Mouse (Mus musculus): ENCODE measurements around the gene Prr15. TPM values are rescaled to one million over a fixed set of nuclear protein-coding genes. Genes with fewer than 3 reads are reported as not detected.

The Prr15 gene
- polyA plus RNA-seq, 1 experiment from 2014 or later: 0.61 TPM

GRCm38 (mm10) chr6:54366607-54367006 is 41.0 kb downstream of the Prr15 start:
- no peak overlapping the region for H3K4me2 ChIP-seq
- H3K9me3 ChIP-seq: no peaks in the 10 kb centered on the region
- no peaks in the 10 kb centered on the region for H3K36me3 ChIP-seq
- H3K27ac ChIP-seq: no peak overlapping the region
- H3K4me3 ChIP-seq: no peak overlapping the region
- 80% methylated on average over 5 of the region's 5 CpGs for WGBS
- H3K9ac ChIP-seq: no peak overlapping the region
- H3K4me1 ChIP-seq: peaks cover 6% of the 10 kb centered on the region; the same call in 1 of the 2 replicates
- H3K27me3 ChIP-seq: no peaks in the 10 kb centered on the region
- no peak for ATAC-seq (ENCODE audit: insufficient number of reproducible peaks, low FRiP score, low TSS enrichment, low read depth)

GRCm38 (mm10) chr6:54368071-54368470 is 42.4 kb downstream of the Prr15 start:
- Histone ChIP-seq H3K9me3 (no peaks in the 10 kb centered on the region), H3K9ac (no peak overlapping the region), H3K4me1 (peaks cover 3% of the 10 kb centered on the region; the same call in 1 of the 2 replicates), H3K4me2 (no peak overlapping the region), H3K27ac (no peak overlapping the region), H3K4me3 (no peak overlapping the region), H3K36me3 (no peaks in the 10 kb centered on the region), H3K27me3 (no peaks in the 10 kb centered on the region)
- WGBS: 10% methylated on average over 6 of the region's 6 CpGs
- ATAC-seq (ENCODE audit: insufficient number of reproducible peaks, low FRiP score, low TSS enrichment, low read depth): no peak

GRCm38 (mm10) chr6:54369913-54370542 is 44.4 kb downstream of the Prr15 start:
- Histone ChIP-seq H3K27me3 (no peaks in the 10 kb centered on the region), H3K9me3 (no peaks in the 10 kb centered on the region), H3K4me1 (no peaks in the 10 kb centered on the region), H3K9ac (no peak overlapping the region), H3K36me3 (no peaks in the 10 kb centered on the region), H3K27ac (no peak overlapping the region), H3K4me2 (no peak overlapping the region), H3K4me3 (no peak overlapping the region)
- peak; percentile 69; the same call in 1 of the 2 replicates for ATAC-seq (ENCODE audit: insufficient number of reproducible peaks, low FRiP score, low TSS enrichment, low read depth)
- WGBS: 61% methylated on average over 6 of the region's 6 CpGs

- no peak for ATAC-seq (ENCODE audit: insufficient number of reproducible peaks, low FRiP score, low TSS enrichment, low read depth)
- H3K4me1 ChIP-seq: no peaks in the 10 kb centered on the region
- H3K9me3 ChIP-seq: no peaks in the 10 kb centered on the region
- 67% methylated on average over 3 of the region's 3 CpGs for WGBS
- no peak overlapping the region for H3K4me3 ChIP-seq
- no peak overlapping the region for H3K9ac ChIP-seq
- no peak overlapping the region for H3K27ac ChIP-seq
- H3K36me3 ChIP-seq: no peaks in the 10 kb centered on the region
- no peaks in the 10 kb centered on the region for H3K27me3 ChIP-seq
- H3K4me2 ChIP-seq: no peak overlapping the region
Measured at GRCm38 (mm10) chr6:54371874-54372273, 46.2 kb downstream of the Prr15 start.

- Histone ChIP-seq H3K27me3 (no peaks in the 10 kb centered on the region), H3K36me3 (no peaks in the 10 kb centered on the region), H3K9ac (no peak overlapping the region), H3K4me3 (no peak overlapping the region), H3K4me2 (no peak overlapping the region), H3K4me1 (peaks cover 4% of the 10 kb centered on the region; the same call in 1 of the 2 replicates), H3K27ac (no peak overlapping the region), H3K9me3 (no peaks in the 10 kb centered on the region)
- WGBS: 63% methylated on average over 2 of the region's 2 CpGs
- ATAC-seq (ENCODE audit: insufficient number of reproducible peaks, low FRiP score, low TSS enrichment, low read depth): no peak
Measured at GRCm38 (mm10) chr6:54379356-54379755, 53.7 kb downstream of the Prr15 start.

Other genes starting within 250 kb of the Prr15 start
- gene Wipf3, start 103.8 kb downstream of the Prr15 start, polyA plus RNA-seq (2015; fragmentation: Nextera tagmentation; extraction: Ambion mirVana): 1.4 and 1.5 TPM in 2 replicates
- gene Scrn1, start 240.7 kb downstream of the Prr15 start, polyA plus RNA-seq (2015; fragmentation: Nextera tagmentation; extraction: Ambion mirVana): 6.4 and 7.8 TPM in 2 replicates

All from limb, embryonic 15.5 days (tissue).